Mouse (Mus musculus): ENCODE results near the gene Madd. TPM values are rescaled to one million over a fixed set of nuclear protein-coding genes. Genes with fewer than 3 reads are reported as not detected.
"Not testable (repeated sequence)": the region's sequence is repeated elsewhere in the genome, so short reads cannot be mapped to it uniquely, and the experiment has no call there.

The Madd gene
- polyA plus RNA-seq, 1 experiment from 2014 or later, result 34.1 TPM

GRCm38 (mm10) chr2:91119551-91119950 lies 64.1 kb downstream of the Madd start:
- H3K4me1 ChIP-seq, result peaks cover 7% of the 10 kb centered on the region; the same call in 1 of the 2 replicates
- H3K4me2 ChIP-seq, result no peak overlapping the region
- H3K36me3 ChIP-seq (ENCODE audit: poor library complexity, severe bottlenecking), result no peaks in the 10 kb centered on the region
- peaks cover 17% of the 10 kb centered on the region; the same call in 1 of the 2 replicates for H3K27me3 ChIP-seq
- no peak overlapping the region for H3K9ac ChIP-seq
- no peak overlapping the region for H3K27ac ChIP-seq
- ATAC-seq, result no peak
- H3K4me3 ChIP-seq, result no peak overlapping the region
- no peaks in the 10 kb centered on the region for H3K9me3 ChIP-seq (replicated peaks)
- WGBS, result 88% methylated on average over 6 of the region's 6 CpGs

DNA sequence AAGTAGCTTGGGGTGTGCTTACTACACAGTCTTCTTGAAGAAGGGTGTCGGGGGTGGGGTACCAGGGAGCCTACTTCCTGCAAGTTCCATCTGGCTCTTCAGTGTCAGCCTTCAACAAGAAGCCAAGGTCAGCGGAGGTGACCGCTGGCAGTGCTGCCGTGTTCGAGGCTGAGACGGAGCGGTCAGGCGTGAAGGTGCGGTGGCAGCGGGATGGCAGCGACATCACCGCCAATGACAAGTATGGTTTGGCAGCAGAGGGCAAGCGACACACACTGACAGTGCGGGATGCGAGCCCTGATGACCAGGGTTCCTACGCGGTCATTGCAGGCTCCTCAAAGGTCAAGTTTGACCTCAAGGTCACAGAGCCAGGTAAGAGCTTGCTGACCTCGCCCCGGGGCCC lies 64.6 kb downstream of the Madd start:
- ATAC-seq, result no peak
- 92% methylated on average over 19 of the region's 19 CpGs for WGBS
- peaks cover 17% of the 10 kb centered on the region; the same call in 1 of the 2 replicates for H3K27me3 ChIP-seq
- no peak overlapping the region for H3K27ac ChIP-seq
- H3K4me3 ChIP-seq, result no peak overlapping the region
- no peaks in the 10 kb centered on the region for H3K36me3 ChIP-seq (ENCODE audit: poor library complexity, severe bottlenecking)
- no peak overlapping the region for H3K4me2 ChIP-seq
- H3K4me1 ChIP-seq, result peaks cover 7% of the 10 kb centered on the region; the same call in 1 of the 2 replicates
- H3K9me3 ChIP-seq (replicated peaks), result no peaks in the 10 kb centered on the region
- no peak overlapping the region for H3K9ac ChIP-seq

DNA sequence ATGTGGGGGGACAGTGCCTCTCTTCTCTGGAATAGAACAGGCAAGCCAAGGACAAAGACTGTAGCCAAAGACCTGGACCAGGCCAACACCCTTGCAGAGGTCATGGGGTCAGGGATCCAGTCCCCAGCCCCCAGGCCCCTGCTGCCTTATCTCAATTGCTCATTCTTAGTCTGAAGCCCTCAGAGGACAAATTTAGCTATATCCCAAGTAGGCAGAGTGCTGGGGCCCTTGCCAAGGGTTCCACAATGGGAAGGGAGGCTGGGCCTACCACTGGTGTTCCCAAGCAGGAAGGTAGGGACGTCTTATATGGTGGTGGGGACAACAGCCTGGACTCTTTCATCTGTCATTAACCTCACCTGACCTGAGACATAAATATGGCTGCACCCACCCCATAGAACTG lies 65.0 kb downstream of the Madd start:
- 83% methylated on average over 1 of the region's 1 CpGs for WGBS

GRCm38 (mm10) chr2:91117585-91118275 lies 65.9 kb downstream of the Madd start, which contains the start of gene Mybpc3:
Mybpc3 (plus strand) TSS chr2:91118144.
- Histone ChIP-seq H3K4me2 (no peak within 1 kb of the TSS), H3K27me3 (peaks cover 17% of the 10 kb centered on the region; the same call in 1 of the 2 replicates), H3K9me3 (replicated peaks) (no peaks in the 10 kb centered on the region), H3K4me1 (peaks cover 7% of the 10 kb centered on the region; the same call in 1 of the 2 replicates), H3K9ac (no peak within 1 kb of the TSS), H3K36me3 (ENCODE audit: poor library complexity, severe bottlenecking) (no peaks in the 10 kb centered on the region), H3K4me3 (no peak within 1 kb of the TSS), H3K27ac (no peak within 1 kb of the TSS)
- ATAC-seq, result no peak
- 83% methylated on average over 11 of the region's 11 CpGs for WGBS

More for the DNA sequence above, 65.0 kb downstream of the Madd start:
- H3K4me3 ChIP-seq, result no peak overlapping the region
- H3K36me3 ChIP-seq (ENCODE audit: poor library complexity, severe bottlenecking), result no peaks in the 10 kb centered on the region
- H3K27ac ChIP-seq, result no peak overlapping the region
- no peak for ATAC-seq
- no peak overlapping the region for H3K9ac ChIP-seq
- H3K4me2 ChIP-seq, result no peak overlapping the region
- peaks cover 17% of the 10 kb centered on the region; the same call in 1 of the 2 replicates for H3K27me3 ChIP-seq
- H3K9me3 ChIP-seq (replicated peaks), result no peaks in the 10 kb centered on the region
- peaks cover 7% of the 10 kb centered on the region; the same call in 1 of the 2 replicates for H3K4me1 ChIP-seq

GRCm38 (mm10) chr2:91116842-91117241 lies 66.8 kb downstream of the Madd start:
- Histone ChIP-seq H3K36me3 (ENCODE audit: poor library complexity, severe bottlenecking) (no peaks in the 10 kb centered on the region), H3K27ac (no peak overlapping the region), H3K9ac (no peak overlapping the region), H3K4me1 (peaks cover 7% of the 10 kb centered on the region; the same call in 1 of the 2 replicates), H3K9me3 (replicated peaks) (no peaks in the 10 kb centered on the region), H3K4me3 (no peak overlapping the region), H3K4me2 (no peak overlapping the region), H3K27me3 (peaks cover 17% of the 10 kb centered on the region; the same call in 1 of the 2 replicates)
- no peak for ATAC-seq
- WGBS, result 89% methylated on average over 5 of the region's 5 CpGs

DNA sequence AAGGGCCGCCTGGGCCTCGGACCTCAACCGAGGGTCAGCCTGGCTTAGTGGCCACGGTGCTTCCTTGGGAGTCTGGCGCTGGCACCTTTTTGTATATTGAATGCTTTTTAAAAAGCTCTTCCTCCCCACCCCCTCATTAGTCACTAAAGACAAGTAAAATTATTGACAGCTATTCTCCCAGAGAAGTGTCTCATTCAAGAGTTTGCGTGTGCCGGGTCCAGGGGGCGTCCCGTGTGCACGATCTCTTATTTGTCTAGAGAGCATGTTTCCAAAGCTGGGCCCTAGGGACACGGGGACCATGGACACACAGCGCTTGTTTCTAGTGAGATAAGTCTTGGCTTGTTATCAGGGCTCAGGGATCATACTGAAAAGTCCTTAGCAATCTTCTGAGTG lies 68.1 kb downstream of the Madd start:
- H3K4me1 ChIP-seq, result peaks cover 7% of the 10 kb centered on the region; the same call in 1 of the 2 replicates
- WGBS, result 30% methylated on average over 12 of the region's 12 CpGs
- peaks cover 17% of the 10 kb centered on the region; the same call in 1 of the 2 replicates for H3K27me3 ChIP-seq

GRCm38 (mm10) chr2:91114781-91115577 lies 68.7 kb downstream of the Madd start:
- H3K9ac ChIP-seq, result peak overlapping the region; percentile 58; the same call in 1 of the 2 replicates
- 7% methylated on average over 39 of the region's 42 CpGs for WGBS
- peaks cover 7% of the 10 kb centered on the region; the same call in 1 of the 2 replicates for H3K4me1 ChIP-seq

More for the DNA sequence above, 68.1 kb downstream of the Madd start:
- Histone ChIP-seq H3K36me3 (ENCODE audit: poor library complexity, severe bottlenecking) (no peaks in the 10 kb centered on the region), H3K4me2 (peak overlapping the region; percentile 63), H3K9ac (peak overlapping the region; percentile 58; the same call in 1 of the 2 replicates), H3K27ac (no peak overlapping the region), H3K9me3 (replicated peaks) (no peaks in the 10 kb centered on the region), H3K4me3 (peak overlapping the region; percentile 37)
- no peak for ATAC-seq

DNA sequence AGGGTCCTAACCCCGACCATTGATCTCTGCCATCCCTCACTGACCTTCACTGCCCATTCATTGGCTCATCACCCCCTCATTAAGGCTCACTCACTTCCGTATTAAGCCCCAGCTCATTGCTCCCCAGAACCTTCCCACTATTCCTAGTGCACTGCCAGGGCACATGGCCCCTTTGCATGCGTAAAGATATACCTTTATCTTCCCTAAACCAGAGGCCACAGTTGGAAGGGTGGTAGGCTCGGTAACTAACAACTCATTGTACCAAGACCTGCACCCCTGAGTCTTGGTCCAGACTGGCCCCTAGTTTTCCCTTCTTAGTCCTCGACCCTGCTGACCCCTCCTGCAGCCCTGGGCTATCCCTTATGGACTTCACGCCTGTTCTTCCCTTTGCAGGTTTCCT lies 69.8 kb downstream of the Madd start:
- WGBS, result 77% methylated on average over 6 of the region's 6 CpGs
- no peak overlapping the region for H3K4me3 ChIP-seq
- H3K36me3 ChIP-seq (ENCODE audit: poor library complexity, severe bottlenecking), result no peaks in the 10 kb centered on the region
- no peak overlapping the region for H3K9ac ChIP-seq
- H3K4me2 ChIP-seq, result no peak overlapping the region
- H3K27me3 ChIP-seq, result peaks cover 13% of the 10 kb centered on the region; the same call in 1 of the 2 replicates
- H3K27ac ChIP-seq, result no peak overlapping the region
- no peak for ATAC-seq
- H3K9me3 ChIP-seq (replicated peaks), result no peaks in the 10 kb centered on the region
- peaks cover 7% of the 10 kb centered on the region; the same call in 1 of the 2 replicates for H3K4me1 ChIP-seq

More at GRCm38 (mm10) chr2:91114781-91115577, 68.7 kb downstream of the Madd start:
- Histone ChIP-seq H3K4me3 (peak overlapping the region; percentile 37), H3K27ac (no peak overlapping the region), H3K36me3 (ENCODE audit: poor library complexity, severe bottlenecking) (no peaks in the 10 kb centered on the region), H3K4me2 (peak overlapping the region; percentile 63), H3K27me3 (peaks cover 13% of the 10 kb centered on the region; the same call in 1 of the 2 replicates), H3K9me3 (replicated peaks) (no peaks in the 10 kb centered on the region)
- peak; percentile 64 for ATAC-seq

DNA sequence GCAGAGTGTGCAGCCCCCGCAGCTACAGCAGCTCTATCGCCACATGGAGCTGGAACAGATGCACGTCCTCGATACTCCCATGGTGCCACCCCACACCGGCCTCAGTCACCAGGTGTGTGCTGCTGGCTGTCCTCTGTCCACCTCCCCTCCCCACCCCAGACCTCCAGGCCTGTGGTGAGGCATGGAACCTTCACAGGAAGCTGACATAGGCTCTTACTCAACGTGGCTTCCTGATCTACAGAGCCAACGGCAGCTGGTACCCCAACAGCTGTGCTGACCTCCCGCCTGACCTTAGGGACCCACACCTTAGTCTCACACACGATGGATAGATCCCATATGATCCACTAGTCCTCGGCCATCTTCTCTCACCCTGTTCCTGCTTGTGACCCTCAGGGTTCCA lies 70.3 kb downstream of the Madd start:
- 82% methylated on average over 10 of the region's 10 CpGs for WGBS

DNA sequence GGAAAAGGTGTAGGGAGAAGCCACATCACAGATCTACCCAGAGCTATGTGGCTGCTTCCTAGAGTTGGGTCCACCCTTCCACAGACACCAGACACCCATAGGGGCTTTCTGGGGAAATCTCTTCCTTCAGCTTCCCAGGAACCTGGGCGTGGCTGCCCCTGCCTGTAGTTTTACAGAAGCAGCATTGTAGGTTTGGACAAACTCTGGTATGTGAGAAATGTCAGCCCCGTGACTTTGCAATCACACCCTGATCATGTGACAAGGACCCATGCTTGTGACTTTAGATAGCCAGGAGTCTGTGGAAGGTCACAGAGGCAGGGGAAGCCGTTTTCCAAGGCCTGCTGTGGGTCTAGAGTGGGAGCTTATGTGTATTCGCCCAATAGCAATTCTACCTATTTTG lies 71.1 kb downstream of the Madd start:
- Histone ChIP-seq H3K4me1 (peaks cover 7% of the 10 kb centered on the region; the same call in 1 of the 2 replicates), H3K36me3 (ENCODE audit: poor library complexity, severe bottlenecking) (no peaks in the 10 kb centered on the region), H3K4me3 (no peak overlapping the region), H3K27me3 (peaks cover 13% of the 10 kb centered on the region; the same call in 1 of the 2 replicates), H3K9ac (no peak overlapping the region), H3K27ac (no peak overlapping the region), H3K9me3 (replicated peaks) (no peaks in the 10 kb centered on the region), H3K4me2 (no peak overlapping the region)
- WGBS, result 61% methylated on average over 4 of the region's 4 CpGs
- ATAC-seq, result no peak

More for the DNA sequence above, 70.3 kb downstream of the Madd start:
- no peak for ATAC-seq
- Histone ChIP-seq H3K4me1 (peaks cover 7% of the 10 kb centered on the region; the same call in 1 of the 2 replicates), H3K9me3 (replicated peaks) (no peaks in the 10 kb centered on the region), H3K4me2 (no peak overlapping the region), H3K36me3 (ENCODE audit: poor library complexity, severe bottlenecking) (no peaks in the 10 kb centered on the region), H3K27ac (no peak overlapping the region), H3K4me3 (no peak overlapping the region), H3K9ac (no peak overlapping the region), H3K27me3 (peaks cover 13% of the 10 kb centered on the region; the same call in 1 of the 2 replicates)

DNA sequence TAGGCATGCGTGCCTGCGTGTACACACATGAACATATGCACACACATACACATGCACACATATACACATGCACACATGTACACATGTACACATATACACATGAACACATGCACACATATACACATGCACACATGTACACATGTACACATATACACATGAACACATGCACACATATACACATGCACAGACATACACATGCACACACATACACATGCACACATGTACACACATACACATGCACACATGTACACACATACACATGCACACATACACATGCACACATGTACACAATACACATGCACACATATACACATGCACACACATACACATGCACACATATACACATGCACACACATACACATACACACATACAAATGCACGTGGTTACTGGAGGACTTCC lies 71.8 kb downstream of the Madd start:
- not testable (repeated sequence) for H3K9me3 ChIP-seq (replicated peaks); H3K36me3 ChIP-seq (ENCODE audit: poor library complexity, severe bottlenecking); H3K27ac ChIP-seq; H3K4me2 ChIP-seq; ATAC-seq; H3K9ac ChIP-seq; H3K4me3 ChIP-seq; H3K4me1 ChIP-seq
- WGBS, result 92% methylated on average over 3 of the region's 3 CpGs
- peaks cover 10% of the 10 kb centered on the region; the same call in 1 of the 2 replicates for H3K27me3 ChIP-seq
